Mouse (Mus musculus) forebrain, embryonic 12.5 days (tissue): ENCODE measurements around the gene Isoc2b. TPM values are rescaled to one million over a fixed set of nuclear protein-coding genes. Genes with fewer than 3 reads are reported as not detected.
A peak's percentile ranks its signal among the peaks of the same experiment; 100 is the strongest.
"Not testable (repeated sequence)": the region's sequence is repeated elsewhere in the genome, so short reads cannot be mapped to it uniquely, and the experiment has no call there.

ENCODE experiments used
- ATAC-seq: fragments of 200-750 bp; cut with Nextera tagmentation; 2 replicates; pipeline ENCODE4 v1.8.0; 2017; ENCODE audit warnings: moderate TSS enrichment; ENCODE audit not compliant: low FRiP score
- H3K27ac ChIP-seq: fragments of 300-500 bp; sonication (generic); 2 replicates; pipeline ENCODE4 v1.5.1; 2016; ENCODE audit warnings: mild to moderate bottlenecking
- H3K27me3 ChIP-seq: fragments of 300-500 bp; sonication (generic); 2 replicates; pipeline ENCODE4 v1.6.1; 2016; ENCODE audit warnings: mild to moderate bottlenecking
- H3K36me3 ChIP-seq: fragments of 300-500 bp; sonication (generic); replicated peaks from 2 replicates; pipeline ENCODE4 v1.6.1; 2016; ENCODE audit warnings: mild to moderate bottlenecking
- H3K4me1 ChIP-seq: fragments of 300-500 bp; sonication (generic); 2 replicates; pipeline ENCODE4 v1.6.1; 2016
- H3K4me2 ChIP-seq: fragments of 300-500 bp; sonication (generic); 2 replicates; pipeline ENCODE4 v1.6.1; 2016; ENCODE audit warnings: mild to moderate bottlenecking, moderate library complexity
- H3K4me3 ChIP-seq: fragments of 300-500 bp; sonication (generic); replicated peaks from 2 replicates; pipeline ENCODE4 v1.5.1; 2016; ENCODE audit warnings: mild to moderate bottlenecking
- H3K9ac ChIP-seq: fragments of 300-500 bp; sonication (generic); 2 replicates; pipeline ENCODE4 v1.6.1; 2016; ENCODE audit warnings: mild to moderate bottlenecking
- H3K9me3 ChIP-seq: fragments of 300-500 bp; sonication (generic); 2 replicates; pipeline ENCODE4 v1.6.1; 2016
- WGBS: fragments of 180-500 bp; shearing (Covaris S2); methylation state at CpG from one replicate; pipeline ENCODE4 v1.1.7; 2016; 5-methylcytosine and 5-hydroxymethylcytosine counted together
- polyA plus RNA-seq: library from polyadenylated mRNA; unstranded; fragments of >200 nt; fragmentation: Nextera tagmentation; extraction: Ambion mirVana; gene quantifications from 2 replicates; pipeline ENCODE4 v1.2.1, GENCODE M21; 2016

The Isoc2b gene
- polyA plus RNA-seq, 1 experiment from 2014 or later = 2.1 TPM

DNA sequence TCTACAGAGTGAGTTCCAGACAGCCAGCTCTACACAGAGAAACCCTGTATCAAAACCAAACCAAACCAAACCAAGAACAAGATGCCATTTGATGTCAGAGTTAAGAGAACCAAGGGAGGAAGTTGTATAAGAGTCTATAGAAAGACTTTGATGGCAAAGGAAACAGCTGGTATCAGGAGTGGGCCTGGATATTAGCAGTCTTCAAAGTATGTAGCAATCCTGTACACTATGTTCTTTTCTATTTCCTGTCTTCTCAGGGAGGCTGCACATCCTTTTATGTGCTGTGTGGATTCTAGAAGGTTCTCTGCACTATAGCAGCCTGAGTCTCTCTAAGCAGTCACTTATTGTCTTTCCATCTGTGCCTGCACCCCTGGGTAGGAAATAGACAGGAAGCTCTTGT is 53.5 kb downstream of the Isoc2b start:
- H3K4me1 ChIP-seq = peaks cover 8% of the 10 kb centered on the region
- H3K27me3 ChIP-seq = no peaks in the 10 kb centered on the region
- H3K36me3 ChIP-seq = no peaks in the 10 kb centered on the region
- no peaks in the 10 kb centered on the region for H3K9me3 ChIP-seq
- no peak overlapping the region for H3K4me2 ChIP-seq
- H3K9ac ChIP-seq = no peak overlapping the region
- H3K27ac ChIP-seq = no peak overlapping the region
- no peak for ATAC-seq
- H3K4me3 ChIP-seq = no peak overlapping the region

- no peak for ATAC-seq
- peaks cover 35% of the 10 kb centered on the region for H3K4me1 ChIP-seq
- H3K9me3 ChIP-seq = no peaks in the 10 kb centered on the region
- no peaks in the 10 kb centered on the region for H3K27me3 ChIP-seq
- peak overlapping the region; percentile 82 for H3K4me3 ChIP-seq
- 23% methylated on average over 8 of the region's 8 CpGs for WGBS
- H3K4me2 ChIP-seq = peak overlapping the region; percentile 80
- peak overlapping the region; percentile 95 for H3K27ac ChIP-seq
- peaks cover 28% of the 10 kb centered on the region for H3K36me3 ChIP-seq
- H3K9ac ChIP-seq = peak overlapping the region; percentile 38
Observed at GRCm38 (mm10) chr7:4813105-4813791, 56.8 kb downstream of the Isoc2b start.

DNA sequence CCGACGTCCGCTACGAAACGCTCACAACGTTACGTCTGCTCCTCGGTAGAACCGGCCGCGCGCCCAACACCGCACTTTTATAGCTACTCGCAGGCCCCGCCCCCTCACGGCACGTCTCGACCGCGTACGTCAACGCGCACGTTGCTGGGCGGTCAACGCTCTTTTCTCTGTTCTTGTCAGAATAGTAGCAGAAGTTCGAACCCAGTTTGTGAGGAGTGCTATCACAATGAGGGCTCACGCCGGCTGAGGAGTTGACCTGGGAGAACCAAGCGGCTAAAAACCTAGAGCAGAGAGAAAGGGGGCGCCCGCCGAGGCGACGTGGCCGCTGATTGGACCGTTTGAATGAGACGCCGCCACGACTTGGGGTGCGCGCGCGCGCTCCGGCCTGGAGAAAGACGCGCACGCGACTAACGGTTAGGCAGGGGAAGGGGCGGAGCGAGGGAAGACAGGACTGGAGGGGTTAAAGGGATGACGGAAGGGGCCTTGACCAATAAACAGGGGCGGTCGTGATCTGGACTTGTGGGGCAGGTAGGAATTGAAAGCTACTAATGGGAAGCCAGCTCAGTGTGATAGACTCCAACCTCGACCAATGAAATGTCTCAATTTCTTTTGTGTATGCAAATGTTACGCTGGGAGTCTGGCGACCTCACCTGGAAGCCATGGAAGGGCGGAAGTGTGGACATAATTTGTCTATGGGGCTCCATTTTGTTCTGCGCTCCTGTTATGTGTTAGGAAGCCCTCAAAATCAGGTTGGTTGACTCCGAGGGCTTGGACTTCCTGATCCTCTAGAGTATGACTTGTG is 57.6 kb downstream of the Isoc2b start, which contains the start of gene Ube2s:
Gene Ube2s, minus strand, starts transcription at position 288 of the 802 bp plus-strand sequence.
- Histone ChIP-seq H3K27ac (peak within 1 kb of the TSS; percentile 95), H3K27me3 (no peaks in the 10 kb centered on the region), H3K9me3 (no peaks in the 10 kb centered on the region), H3K4me1 (peaks cover 35% of the 10 kb centered on the region), H3K9ac (peak within 1 kb of the TSS; percentile 95), H3K4me2 (peak within 1 kb of the TSS; percentile 80), H3K36me3 (peaks cover 32% of the 10 kb centered on the region), H3K4me3 (peak within 1 kb of the TSS; percentile 82)
- under 1% methylated on average over 62 of the region's 62 CpGs for WGBS
- peak; percentile 98 for ATAC-seq

DNA sequence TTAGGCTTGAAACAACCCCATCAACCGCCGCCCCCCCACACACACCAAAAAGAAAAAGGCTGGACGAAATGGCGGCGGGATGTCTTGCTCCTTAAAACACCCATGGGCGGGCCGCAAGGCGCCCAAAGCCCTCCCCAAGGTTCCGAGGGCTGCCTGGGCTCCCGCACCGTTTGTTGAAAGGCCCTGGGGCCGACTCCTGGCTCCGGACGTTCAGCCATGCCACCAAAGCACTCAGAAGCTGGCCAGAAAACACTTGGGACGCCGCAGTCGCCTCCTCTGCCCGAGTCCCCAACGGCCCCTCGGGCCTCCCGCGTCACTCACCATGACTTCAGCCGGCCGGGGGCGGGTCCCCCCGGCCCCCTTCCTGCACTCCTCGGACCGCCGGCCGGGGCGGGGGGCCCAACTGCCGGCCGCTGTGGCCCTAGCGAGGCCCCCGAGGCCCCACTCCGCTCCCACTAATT is 58.2 kb downstream of the Isoc2b start:
- ATAC-seq = no peak; the same call in 1 of the 2 replicates
- H3K4me1 ChIP-seq = peaks cover 35% of the 10 kb centered on the region
- H3K36me3 ChIP-seq = peaks cover 38% of the 10 kb centered on the region
- peak overlapping the region; percentile 82 for H3K4me3 ChIP-seq
- no peaks in the 10 kb centered on the region for H3K9me3 ChIP-seq
- under 1% methylated on average over 34 of the region's 36 CpGs for WGBS
- H3K4me2 ChIP-seq = peak overlapping the region; percentile 80
- peak overlapping the region; percentile 95 for H3K27ac ChIP-seq
- peak overlapping the region; percentile 95 for H3K9ac ChIP-seq
- H3K27me3 ChIP-seq = no peaks in the 10 kb centered on the region

DNA sequence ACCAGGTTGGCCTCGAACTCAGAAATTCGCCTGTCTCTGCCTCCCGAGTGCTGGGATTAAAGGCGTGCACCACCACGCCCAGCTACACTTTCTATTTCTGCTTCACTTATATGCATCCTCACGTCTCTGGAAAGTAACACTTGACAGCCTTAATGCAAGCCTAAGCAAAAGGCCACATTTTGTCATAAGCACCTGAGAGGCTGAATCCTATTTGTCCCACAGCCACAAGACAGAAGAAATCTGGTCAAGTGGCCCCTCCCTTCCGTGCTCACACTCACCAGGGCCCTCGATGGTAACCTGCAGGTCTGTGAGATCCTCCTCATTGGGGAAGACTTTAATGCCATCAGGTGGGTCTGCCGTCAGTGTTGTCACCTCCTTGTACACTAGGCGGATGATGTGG is 58.9 kb downstream of the Isoc2b start:
- H3K4me3 ChIP-seq = peak overlapping the region; percentile 82
- peaks cover 35% of the 10 kb centered on the region for H3K4me1 ChIP-seq
- not testable (repeated sequence) for H3K27ac ChIP-seq, H3K27me3 ChIP-seq, ATAC-seq, H3K9me3 ChIP-seq
- H3K9ac ChIP-seq = peak overlapping the region; percentile 95
- peaks cover 45% of the 10 kb centered on the region for H3K36me3 ChIP-seq
- peak overlapping the region; percentile 80 for H3K4me2 ChIP-seq
- 46% methylated on average over 10 of the region's 10 CpGs for WGBS

GRCm38 (mm10) chr7:4806716-4807115 is 63.3 kb downstream of the Isoc2b start:
- 90% methylated on average over 7 of the region's 7 CpGs for WGBS
- no peaks in the 10 kb centered on the region for H3K9me3 ChIP-seq
- no peak overlapping the region for H3K4me2 ChIP-seq
- H3K9ac ChIP-seq = no peak overlapping the region
- peaks cover 64% of the 10 kb centered on the region for H3K36me3 ChIP-seq
- no peak overlapping the region for H3K27ac ChIP-seq
- H3K4me3 ChIP-seq = no peak overlapping the region
- H3K27me3 ChIP-seq = no peaks in the 10 kb centered on the region
- 0 out of 2 replicates have a peak, but pooled peaks have one; percentile 34 for ATAC-seq
- H3K4me1 ChIP-seq = peaks cover 27% of the 10 kb centered on the region

- Histone ChIP-seq H3K4me3 (no peak overlapping the region), H3K36me3 (peaks cover 43% of the 10 kb centered on the region), H3K27ac (no peak overlapping the region), H3K27me3 (no peaks in the 10 kb centered on the region), H3K9ac (no peak overlapping the region), H3K9me3 (no peaks in the 10 kb centered on the region), H3K4me1 (no peaks in the 10 kb centered on the region), H3K4me2 (no peak overlapping the region)
- no peak for ATAC-seq
Observed at GRCm38 (mm10) chr7:4802247-4802646, 67.8 kb downstream of the Isoc2b start.

- Histone ChIP-seq H3K4me1 (peaks cover 11% of the 10 kb centered on the region), H3K36me3 (peaks cover 44% of the 10 kb centered on the region), H3K27ac (no peak overlapping the region), H3K27me3 (no peaks in the 10 kb centered on the region), H3K9me3 (no peaks in the 10 kb centered on the region), H3K4me2 (no peak overlapping the region), H3K9ac (no peak overlapping the region), H3K4me3 (no peak overlapping the region)
- 0 out of 2 replicates have a peak, but pooled peaks have one; percentile 7 for ATAC-seq
- WGBS = 78% methylated on average over 7 of the region's 7 CpGs
Observed at GRCm38 (mm10) chr7:4795767-4796433, 74.2 kb downstream of the Isoc2b start.

Other genes starting within 250 kb of the Isoc2b start
- gene Tmem86b, start 238.8 kb downstream of the Isoc2b start, polyA plus RNA-seq = 3.7 and 5.1 TPM in 2 replicates
- 15.4 and 25.3 TPM in 2 replicates for gene Ppp6r1, start 211.2 kb downstream of the Isoc2b start, polyA plus RNA-seq
- gene Hspbp1, start 185.2 kb downstream of the Isoc2b start, polyA plus RNA-seq = 112 and 114 TPM in 2 replicates
- 3.6 and 3.8 TPM in 2 replicates for gene Brsk1, start 179.7 kb downstream of the Isoc2b start, polyA plus RNA-seq
- gene Tmem150b, start 145.0 kb downstream of the Isoc2b start, polyA plus RNA-seq = 0.27 and 0.35 TPM in 2 replicates
- 78.9 and 94.2 TPM in 2 replicates for gene Kmt5c, start 130.1 kb downstream of the Isoc2b start, polyA plus RNA-seq
- 31.3 and 32.5 TPM in 2 replicates for gene Cox6b2, start 117.2 kb downstream of the Isoc2b start, polyA plus RNA-seq
- gene Fam71e2, start 99.0 kb downstream of the Isoc2b start, polyA plus RNA-seq = not detected in 2 replicates
- 0.24 and 0.77 TPM in 2 replicates for gene Il11, start 87.4 kb downstream of the Isoc2b start, polyA plus RNA-seq
- not detected in 2 replicates for gene Tmem190, start 87.3 kb downstream of the Isoc2b start, polyA plus RNA-seq
- gene Tmem238, start 80.6 kb downstream of the Isoc2b start, polyA plus RNA-seq = 2.7 and 3.6 TPM in 2 replicates
- gene Rpl28, start 77.4 kb downstream of the Isoc2b start, polyA plus RNA-seq = 306 and 310 TPM in 2 replicates
- 434 and 445 TPM in 2 replicates for gene Ube2s, start 57.7 kb downstream of the Isoc2b start, polyA plus RNA-seq
- 4.0 and 4.6 TPM in 2 replicates for gene Shisa7, start 25.6 kb downstream of the Isoc2b start, polyA plus RNA-seq
- gene Isoc2a, start 6.9 kb upstream of the Isoc2b start, polyA plus RNA-seq = 0.70 and 0.89 TPM in 2 replicates
- 0.24 and 0.41 TPM in 2 replicates for gene Gm36210, start 36.3 kb upstream of the Isoc2b start, polyA plus RNA-seq
- gene Zfp628, start 45.0 kb upstream of the Isoc2b start, polyA plus RNA-seq = 4.0 and 4.6 TPM in 2 replicates
- 18.1 and 19.4 TPM in 2 replicates for gene Nat14, start 51.8 kb upstream of the Isoc2b start, polyA plus RNA-seq
- gene Ssc5d, start 55.5 kb upstream of the Isoc2b start, polyA plus RNA-seq = 0.89 and 1.4 TPM in 2 replicates
- gene Sbk2, start 94.1 kb upstream of the Isoc2b start, polyA plus RNA-seq = not detected in 2 replicates
- gene Sbk3, start 100.9 kb upstream of the Isoc2b start, polyA plus RNA-seq = not detected in 2 replicates
- gene Zfp579, start 125.9 kb upstream of the Isoc2b start, polyA plus RNA-seq = 55.9 and 56.9 TPM in 2 replicates
- 9.5 and 9.6 TPM in 2 replicates for gene Zfp524, start 144.2 kb upstream of the Isoc2b start, polyA plus RNA-seq
- gene Fiz1, start 144.4 kb upstream of the Isoc2b start, polyA plus RNA-seq = 64.9 and 67.3 TPM in 2 replicates
- 0.69 TPM in 1 of 2 replicates, not detected in the other for gene Gm44973, start 145.2 kb upstream of the Isoc2b start, polyA plus RNA-seq
- 6.7 and 7.3 TPM in 2 replicates for gene Zfp865, start 150.1 kb upstream of the Isoc2b start, polyA plus RNA-seq
- 11.0 and 12.8 TPM in 2 replicates for gene Ccdc106, start 150.3 kb upstream of the Isoc2b start, polyA plus RNA-seq
- not detected in 2 replicates for gene 4632433K11Rik, start 163.9 kb upstream of the Isoc2b start, polyA plus RNA-seq
- 4.0 and 4.5 TPM in 2 replicates for gene Zfp784, start 168.2 kb upstream of the Isoc2b start, polyA plus RNA-seq
- 44.9 and 46.3 TPM in 2 replicates for gene Zfp580, start 181.3 kb upstream of the Isoc2b start, polyA plus RNA-seq
- gene U2af2, start 191.9 kb upstream of the Isoc2b start, polyA plus RNA-seq = 165 and 166 TPM in 2 replicates
- 62.9 and 66.4 TPM in 2 replicates for gene Epn1, start 210.0 kb upstream of the Isoc2b start, polyA plus RNA-seq
- gene Rfpl4, start 246.7 kb upstream of the Isoc2b start, polyA plus RNA-seq = not detected in 2 replicates